Mouse (Mus musculus) frontal cortex, postnatal 10 days (tissue): ENCODE results near the gene Fam72a.
"Not testable (repeated sequence)": the region's sequence is repeated elsewhere in the genome, so short reads cannot be mapped to it uniquely, and the experiment has no call there.

Experiments
- DNase-seq, 2 experiments: peaks; one replicate each; pipeline ENCODE4 v3.0.0; 2022; ENCODE audit warnings: low spot score in 2 of 2, mixed read lengths in 1 of 2

The Fam72a gene

DNA sequence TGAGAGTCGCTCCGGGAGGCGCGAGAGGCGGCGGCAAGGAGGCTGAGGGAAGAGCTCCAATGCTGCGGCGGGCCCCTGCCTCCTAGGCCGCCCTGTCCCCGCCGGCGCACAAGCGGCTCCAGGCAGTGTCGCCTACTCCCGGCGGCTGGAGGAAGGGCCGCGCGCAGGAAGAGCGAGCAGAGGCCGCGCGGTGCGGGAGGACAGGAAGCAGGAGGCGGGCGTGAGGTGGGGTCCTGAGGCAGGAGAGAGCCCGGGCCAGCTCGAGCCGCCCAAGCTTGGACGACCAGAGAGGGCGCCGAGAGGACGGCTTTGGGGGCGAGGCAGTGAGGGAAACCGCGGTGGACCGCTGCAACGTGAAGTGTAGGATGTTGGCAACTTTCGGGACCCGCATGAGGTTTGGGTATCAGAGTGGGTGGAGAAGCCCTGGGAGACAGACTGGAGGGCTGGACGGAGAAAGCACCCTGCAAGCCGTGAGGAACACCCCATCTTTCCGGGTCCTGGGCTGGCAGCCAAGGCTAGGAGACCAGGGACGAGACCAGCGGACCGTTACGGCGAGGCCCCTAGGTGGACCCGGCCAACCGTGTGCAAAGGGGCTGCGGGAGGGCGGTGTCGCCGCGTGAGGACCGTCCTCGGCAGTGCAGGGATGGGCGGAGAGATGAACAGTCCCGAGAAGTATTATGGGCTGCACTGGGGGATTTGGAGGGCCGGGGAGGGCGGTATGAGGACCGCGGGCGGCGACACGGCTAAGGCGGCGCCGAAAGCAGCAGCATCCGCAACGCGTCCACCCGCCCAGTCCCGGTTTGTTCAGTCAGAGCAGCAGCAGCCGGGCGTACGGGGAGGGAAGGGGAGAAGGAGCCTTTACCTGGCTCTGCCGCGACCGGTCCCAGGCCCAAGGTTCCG, 1.1 kb upstream of the Fam72a start:
- peak in 1 of 2 experiments; percentile 71 for DNase-seq

DNA sequence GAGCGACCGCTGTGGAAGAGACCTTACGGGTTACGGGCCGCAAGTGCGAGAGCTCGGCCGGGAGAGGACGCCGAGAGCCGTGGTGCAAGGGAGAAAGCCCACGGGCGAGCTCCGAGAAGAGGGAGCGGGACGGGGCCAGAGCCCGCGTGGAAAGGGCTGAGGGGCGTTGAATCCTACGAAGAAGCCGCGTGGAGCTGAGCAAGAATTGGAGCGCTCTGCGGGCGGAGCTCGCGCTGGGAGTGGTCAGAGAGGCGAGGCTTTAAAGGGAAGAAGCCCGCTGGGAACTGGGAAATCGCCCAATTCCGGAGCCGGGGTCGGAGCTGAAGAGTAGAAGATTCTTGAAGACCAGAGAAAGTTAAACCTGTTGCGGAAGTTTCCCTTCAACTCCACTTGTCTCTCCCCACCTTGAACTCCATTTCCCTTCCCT, 391 bp downstream of the Fam72a start:
- peak; percentile 39 to 63 for DNase-seq

DNA sequence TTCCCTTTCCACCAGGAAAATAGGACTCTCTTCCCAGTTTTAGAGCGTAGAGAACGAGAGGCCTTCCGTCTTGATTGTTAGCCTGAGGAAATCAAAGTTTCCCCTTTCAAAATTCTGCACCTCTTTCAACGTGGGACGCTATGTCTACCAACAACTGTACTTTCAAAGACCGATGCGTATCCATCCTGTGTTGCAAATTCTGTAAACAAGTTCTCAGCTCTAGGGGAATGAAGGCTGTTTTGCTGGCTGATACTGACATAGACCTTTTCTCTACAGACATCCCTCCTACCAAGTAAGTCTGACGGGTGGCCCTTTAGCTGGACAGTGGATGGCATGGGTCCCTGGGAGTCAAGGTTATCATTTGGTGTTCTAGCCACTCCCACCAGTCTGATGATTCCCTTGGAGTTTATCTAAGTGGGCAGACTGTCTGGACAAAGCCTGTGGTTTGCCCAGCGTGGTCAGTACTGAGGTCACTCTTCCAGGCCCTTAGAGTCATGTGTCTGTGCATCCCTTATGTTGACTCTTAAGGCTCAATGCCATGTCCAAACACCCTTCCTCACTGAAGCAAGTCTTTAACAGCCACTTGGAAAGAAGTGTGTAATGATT, 961 bp downstream of the Fam72a start:
- no peak for DNase-seq

DNA sequence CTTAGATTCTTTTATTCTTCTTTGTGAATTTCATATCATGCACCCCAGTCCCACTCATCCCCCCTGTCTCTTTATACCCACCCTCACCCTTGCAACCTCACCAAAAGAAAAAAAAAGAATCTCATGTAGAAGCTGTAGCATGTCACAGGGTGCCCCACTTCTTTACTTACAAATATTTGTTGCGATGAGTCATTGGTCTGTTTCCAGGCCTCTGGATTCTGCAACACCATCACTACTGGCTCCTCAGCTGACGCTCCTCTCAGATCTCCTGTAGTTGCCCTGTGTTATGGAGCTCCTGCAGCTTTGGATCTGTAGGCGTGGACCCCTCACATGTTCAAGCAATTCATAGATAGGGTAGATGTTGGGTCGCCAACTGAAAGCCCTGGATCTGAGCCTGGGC, 12.1 kb downstream of the Fam72a start:
- DNase-seq: no peak

DNA sequence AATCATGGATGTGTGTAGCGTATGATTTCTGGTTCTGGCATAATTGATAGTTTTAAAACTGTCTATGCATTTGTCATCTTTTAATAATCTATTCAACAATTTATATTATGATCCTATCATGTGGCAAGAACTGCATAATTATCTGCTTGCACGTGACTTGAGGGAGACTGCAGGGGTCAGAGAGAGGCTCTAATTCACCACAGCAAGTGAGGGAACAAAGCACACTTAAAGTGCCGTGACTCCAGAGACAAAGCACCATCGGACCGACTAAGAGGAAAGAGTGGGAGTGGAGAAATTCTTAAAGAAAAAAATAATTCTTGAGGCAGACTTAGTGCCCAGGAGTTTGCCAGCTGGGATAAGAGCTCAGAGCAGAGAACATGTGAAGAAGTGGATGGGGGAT, 13.1 kb downstream of the Fam72a start:
- DNase-seq: no peak

DNA sequence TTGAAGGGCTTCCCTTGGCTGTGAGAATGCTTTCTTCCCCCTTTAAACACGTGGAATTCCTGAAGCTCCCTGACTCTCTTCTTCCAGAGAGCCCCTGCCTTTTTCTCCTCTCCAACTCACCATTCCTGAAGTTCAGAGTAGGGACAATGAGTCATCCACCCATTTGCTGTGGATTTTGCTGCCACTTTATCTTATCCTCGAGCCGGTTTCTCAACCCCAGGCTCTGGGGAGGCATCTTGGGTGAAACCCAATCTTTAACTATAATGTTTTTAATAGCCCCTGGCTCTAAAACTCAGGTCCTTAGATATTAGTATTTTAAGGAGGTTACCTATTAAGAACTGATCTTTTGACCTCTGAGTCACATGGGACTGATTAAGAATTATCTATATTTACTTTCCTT, 13.7 kb downstream of the Fam72a start:
- DNase-seq: no peak

DNA sequence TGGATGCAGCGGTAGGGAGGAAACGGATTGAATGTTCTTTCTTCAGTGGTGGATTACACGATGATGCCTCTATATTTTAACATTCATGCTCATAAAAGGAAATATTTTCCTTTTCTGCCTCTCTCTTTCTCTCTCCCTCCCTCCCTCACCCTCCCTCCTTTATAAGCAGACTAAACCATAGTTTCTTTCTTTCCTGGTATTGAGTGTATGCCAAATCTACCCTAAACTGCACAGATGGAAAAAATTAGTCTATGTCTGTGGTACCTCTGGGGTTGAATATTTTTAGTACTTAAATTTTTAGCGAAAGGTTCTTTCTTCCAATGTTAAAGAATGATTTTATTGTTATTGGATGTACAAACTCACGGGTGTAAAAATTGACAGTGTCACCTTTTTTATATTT, 14.2 kb downstream of the Fam72a start:
- no peak for DNase-seq

DNA sequence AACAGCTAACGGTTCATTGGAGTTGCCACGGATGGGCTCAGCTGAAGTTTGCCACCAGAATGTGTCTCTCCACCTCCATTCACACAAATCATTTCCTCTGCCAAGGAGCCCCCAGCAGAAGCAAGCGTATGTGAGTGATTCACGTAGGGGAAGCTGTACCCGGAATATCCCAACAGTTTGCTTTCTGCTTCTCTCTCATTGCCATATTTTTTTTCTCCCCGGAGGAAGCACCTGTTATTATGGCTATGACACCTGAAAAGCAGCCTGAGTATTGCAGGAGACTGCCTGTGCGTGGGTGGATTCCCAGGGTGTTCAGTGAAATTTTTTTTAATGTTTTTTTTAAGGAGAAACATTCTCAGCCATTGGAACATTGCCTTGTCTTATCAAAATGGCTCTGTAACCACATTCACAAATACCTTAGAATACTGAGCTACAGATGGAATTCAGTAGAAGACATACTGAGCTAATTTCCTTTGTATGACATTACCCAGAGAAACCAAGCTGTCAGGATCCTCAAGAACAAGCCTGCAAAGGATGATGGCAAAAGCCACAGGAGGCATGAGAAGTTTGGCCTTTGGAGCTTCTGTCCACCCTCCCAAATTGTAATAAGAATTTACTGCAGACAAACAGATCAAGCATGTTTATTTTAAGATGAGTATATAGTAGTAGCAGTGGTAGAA, 16.3 kb downstream of the Fam72a start:
- peak in 1 of 2 experiments; percentile 16 for DNase-seq

- no peak for DNase-seq
Measured at GRCm38 (mm10) chr1:131546798-131547690, 19.3 kb downstream of the Fam72a start.

GRCm38 (mm10) chr1:131548494-131549365, 21.0 kb downstream of the Fam72a start:
- peak; percentile 29 to 31 for DNase-seq

GRCm38 (mm10) chr1:131551956-131552355, 24.3 kb downstream of the Fam72a start:
- no peak for DNase-seq

DNA sequence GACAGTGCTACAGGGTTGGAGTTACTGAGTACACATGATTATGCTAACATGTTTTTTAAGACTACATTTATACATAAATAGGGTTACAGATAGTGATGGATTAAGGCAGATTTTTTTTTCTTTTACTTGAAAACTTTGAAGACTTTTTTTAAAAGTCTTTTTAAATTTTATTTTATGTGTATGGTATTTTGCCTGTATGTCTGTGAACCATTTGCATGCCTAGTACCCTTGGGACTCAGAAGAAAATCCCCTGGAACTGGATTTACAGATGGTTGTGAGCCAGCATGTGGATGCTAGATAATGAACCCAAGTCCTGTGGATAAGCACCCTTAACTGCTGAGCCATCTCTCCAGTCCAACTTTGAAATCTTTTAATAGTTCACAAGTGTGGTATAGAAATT, 25.7 kb downstream of the Fam72a start:
- DNase-seq: no peak

DNA sequence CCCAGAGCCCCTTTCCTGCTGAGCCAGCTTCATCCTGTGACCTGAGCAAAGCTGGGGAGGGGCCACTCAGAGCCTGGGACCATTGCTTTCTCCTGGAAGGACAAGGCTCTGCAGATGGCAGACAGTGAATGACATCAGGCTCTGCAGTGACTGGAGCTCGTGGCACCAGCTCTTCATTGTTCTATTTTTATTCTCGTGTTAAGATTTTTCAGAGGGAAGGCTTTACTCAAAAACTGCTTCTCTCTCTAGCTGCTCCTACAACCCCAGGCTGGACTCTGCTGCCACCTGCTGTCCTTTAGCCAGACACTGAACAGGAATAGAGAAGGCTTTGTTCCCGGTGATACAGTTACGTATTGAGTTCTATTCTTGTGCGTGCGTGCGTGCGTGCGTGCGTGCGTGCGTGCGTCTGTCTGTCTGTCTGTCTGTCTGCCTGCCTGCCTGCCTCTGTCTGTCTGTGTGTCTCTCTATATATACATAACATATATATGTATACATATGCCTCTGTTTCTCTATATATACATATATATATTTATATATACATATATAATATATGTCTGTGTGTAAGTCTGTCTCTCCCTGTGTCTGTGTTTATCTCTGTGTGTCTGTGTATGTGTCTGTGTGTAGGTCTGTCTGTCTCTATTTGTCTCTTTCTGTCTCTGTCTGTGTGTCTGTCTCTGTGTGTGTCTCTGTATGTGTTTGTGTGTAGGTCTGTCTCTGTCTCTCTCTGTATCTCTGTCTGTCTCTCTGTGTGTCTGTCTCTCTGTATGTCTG, 27.5 kb downstream of the Fam72a start:
- DNase-seq: peak; percentile 75 to 80

GRCm38 (mm10) chr1:131560500-131560899, 32.8 kb downstream of the Fam72a start:
- DNase-seq: no peak

DNA sequence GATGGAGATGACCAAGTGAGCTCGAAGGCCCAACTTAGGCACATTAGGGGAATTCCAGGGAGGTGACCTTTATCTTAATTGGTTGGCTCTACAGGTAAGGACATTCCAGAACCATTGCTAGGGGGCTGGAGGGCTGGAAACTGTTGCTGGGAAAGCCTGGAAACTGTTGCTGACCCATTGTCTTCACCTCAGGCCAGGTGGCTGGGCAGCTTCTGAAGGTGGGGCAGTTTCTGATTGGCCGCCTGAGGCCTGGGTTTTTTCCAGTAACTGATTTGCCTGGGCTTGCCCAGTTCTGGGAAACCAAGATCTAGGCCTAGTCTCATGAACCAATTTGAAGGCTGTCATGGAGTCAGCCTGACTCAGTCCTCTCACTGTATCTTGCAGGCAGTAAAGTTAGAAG, 34.4 kb downstream of the Fam72a start:
- DNase-seq: no peak

DNA sequence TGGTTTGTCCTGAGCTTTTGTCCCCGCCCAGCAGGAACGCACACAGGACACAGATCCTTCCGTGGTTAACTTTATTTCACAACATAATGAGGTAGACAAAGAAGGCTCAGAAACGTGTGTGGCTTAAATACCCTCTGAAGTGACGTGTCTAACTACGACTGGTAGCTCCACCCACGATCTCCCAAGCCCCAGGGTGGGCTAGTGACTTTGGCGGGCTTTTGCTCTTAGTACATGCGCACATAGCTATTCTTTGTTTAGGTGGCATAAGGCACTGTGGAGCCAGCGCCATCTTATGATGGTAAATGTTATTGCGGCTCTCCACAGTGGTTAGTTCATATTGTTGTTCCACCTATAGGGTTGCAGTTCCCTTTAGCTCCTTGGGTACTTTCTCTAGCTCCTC, 38.4 kb downstream of the Fam72a start:
- not testable (repeated sequence) for DNase-seq

DNA sequence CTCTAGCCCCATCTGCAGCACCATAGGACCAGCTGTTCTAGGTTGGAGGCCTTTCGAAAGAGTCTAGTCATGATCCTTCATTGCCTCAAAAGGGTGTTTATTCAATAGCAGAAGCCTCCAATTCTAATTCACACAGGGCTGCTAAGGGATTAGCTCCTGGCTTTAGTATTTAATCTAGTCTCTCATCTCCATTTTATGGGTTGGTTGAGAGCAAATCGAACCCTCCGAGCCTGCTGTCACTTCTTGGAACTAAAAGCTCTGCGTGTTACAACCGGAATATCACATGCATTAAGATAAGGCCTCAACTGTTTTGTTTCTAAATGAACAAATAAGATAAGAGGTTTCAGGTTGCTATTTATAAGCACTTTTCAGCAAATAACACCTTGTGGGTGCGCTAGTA, 42.0 kb downstream of the Fam72a start:
- no peak for DNase-seq

- DNase-seq: no peak
Measured at GRCm38 (mm10) chr1:131570391-131570790, 42.7 kb downstream of the Fam72a start.

- no peak for DNase-seq
Measured at GRCm38 (mm10) chr1:131573721-131574120, 46.0 kb downstream of the Fam72a start.
